Mouse (Mus musculus) embryonic facial prominence, embryonic 10.5 days (tissue): ENCODE results near the gene Aff4. TPM values are rescaled to one million over a fixed set of nuclear protein-coding genes. Genes with fewer than 3 reads are reported as not detected.

Experiments
- microRNA-seq: library from miRNA; unstranded; fragments of <30 nt; microRNA quantifications from one replicate; pipeline ENCODE4, GENCODE M21; 2017
- polyA plus RNA-seq: library from polyadenylated mRNA; unstranded; fragments of >200 nt; fragmentation: Nextera tagmentation; extraction: Ambion mirVana; gene quantifications from 2 replicates; pipeline ENCODE4 v1.2.1, GENCODE M21; 2016

Aff4 gene
- polyA plus RNA-seq, 1 experiment from 2014 or later = 42.7 TPM

Small RNA genes within 50 kb of the gene (microRNA-seq; reads per million reads assigned to microRNA genes)
- not detected for gene Mir6920

Other genes starting within 250 kb of the Aff4 start
- 130 and 136 TPM in 2 replicates for gene Hspa4, start 50.4 kb upstream of the Aff4 start, polyA plus RNA-seq
- 29.2 and 30.4 TPM in 2 replicates for gene Zcchc10, start 26.2 kb upstream of the Aff4 start, polyA plus RNA-seq
- gene Leap2, start 72.3 kb downstream of the Aff4 start, polyA plus RNA-seq = not detected in 2 replicates
- 525 and 531 TPM in 2 replicates for gene Uqcrq, start 80.0 kb downstream of the Aff4 start, polyA plus RNA-seq
- gene Gdf9, start 80.2 kb downstream of the Aff4 start, polyA plus RNA-seq = 0.82 and 1.4 TPM in 2 replicates
- gene Gm10447, start 106.3 kb downstream of the Aff4 start, polyA plus RNA-seq = 0.16 and 0.19 TPM in 2 replicates
- 2.3 and 2.4 TPM in 2 replicates for gene Shroom1, start 106.4 kb downstream of the Aff4 start, polyA plus RNA-seq
- gene Gm9837, start 119.6 kb downstream of the Aff4 start, polyA plus RNA-seq = not detected in 2 replicates
- 0.16 TPM in 1 of 2 replicates, not detected in the other for gene Gm9945, start 129.3 kb downstream of the Aff4 start, polyA plus RNA-seq
- gene Sowaha, start 129.4 kb downstream of the Aff4 start, polyA plus RNA-seq = 0.44 and 0.82 TPM in 2 replicates
- gene Sept8, start 168.4 kb downstream of the Aff4 start, polyA plus RNA-seq = 17.7 and 19.0 TPM in 2 replicates
- gene Kif3a, start 216.5 kb downstream of the Aff4 start, polyA plus RNA-seq = 68.0 and 77.6 TPM in 2 replicates